Mouse (Mus musculus) kidney, adult 9 months (tissue): ENCODE data around the gene Col6a1.

Experiments used
- DNase-seq: peaks from one replicate; pipeline ENCODE4 v3.0.0; 2022

Gene Col6a1

GRCm38 (mm10) chr10:76675268-76675667 is 50.7 kb downstream of the Col6a1 start:
- no peak for DNase-seq

GRCm38 (mm10) chr10:76674581-76674980 is 51.4 kb downstream of the Col6a1 start:
- DNase-seq: no peak

- no peak for DNase-seq
Observed at GRCm38 (mm10) chr10:76671939-76672338, 54.0 kb downstream of the Col6a1 start.

- no peak for DNase-seq
Observed at GRCm38 (mm10) chr10:76668947-76669284, 57.1 kb downstream of the Col6a1 start.

GRCm38 (mm10) chr10:76668261-76668946 is 57.6 kb downstream of the Col6a1 start:
- no peak for DNase-seq

GRCm38 (mm10) chr10:76667197-76667805 is 58.7 kb downstream of the Col6a1 start:
- no peak for DNase-seq

GRCm38 (mm10) chr10:76665551-76665950 is 60.4 kb downstream of the Col6a1 start:
- no peak for DNase-seq

GRCm38 (mm10) chr10:76664156-76665115 is 61.5 kb downstream of the Col6a1 start:
- peak; percentile 45 for DNase-seq
